Mouse (Mus musculus) G1E (cell line): ENCODE results near the gene H2al1b. TPM values are rescaled to one million over a fixed set of nuclear protein-coding genes. Genes with fewer than 3 reads are reported as not detected.
"Not testable (repeated sequence)": the region's sequence is repeated elsewhere in the genome, so short reads cannot be mapped to it uniquely, and the experiment has no call there.

ENCODE experiments used
- ATAC-seq: 2 replicates; pipeline ENCODE4 v1.8.0; 2016; ENCODE audit warnings: mild to moderate bottlenecking; ENCODE audit not compliant: insufficient number of reproducible peaks, poor library complexity, low FRiP score, severe bottlenecking; ENCODE audit errors: extremely low read depth
- DNase-seq: peaks from one replicate; pipeline ENCODE4 v3.0.0; 2012; ENCODE audit warnings: low spot score
- H3K27me3 ChIP-seq: 2 replicates; pipeline ENCODE4 v1.6.1; 2012; ENCODE audit warnings: mild to moderate bottlenecking, low read length, inconsistent platforms; ENCODE audit not compliant: insufficient read depth
- H3K36me3 ChIP-seq: replicated peaks from 2 replicates; pipeline ENCODE3; 2012; ENCODE audit warnings: mild to moderate bottlenecking, inconsistent platforms
- H3K4me1 ChIP-seq: 2 replicates; pipeline ENCODE4 v1.6.1; 2012; ENCODE audit warnings: low read depth, low read length, inconsistent platforms, mixed read lengths; ENCODE audit not compliant: insufficient read depth
- H3K4me3 ChIP-seq: 2 replicates; pipeline ENCODE4 v1.5.1; 2012; ENCODE audit warnings: low read depth, mild to moderate bottlenecking, inconsistent platforms, low read length, moderate library complexity, mixed read lengths
- H3K9me3 ChIP-seq: replicated peaks from 2 replicates; pipeline ENCODE4 v1.6.1; 2012; ENCODE audit warnings: inconsistent platforms
- CTCF ChIP-seq: IDR thresholded peaks from 2 replicates; pipeline ENCODE4 v1.5.1; 2012; ENCODE audit warnings: low read depth, low read length, inconsistent platforms, mixed read lengths
- GATA1 ChIP-seq: IDR thresholded peaks from 2 replicates; pipeline ENCODE4 v1.6.1; 2012; ENCODE audit warnings: borderline replicate concordance, low read length, inconsistent platforms, mixed read lengths
- GATA2 ChIP-seq: IDR thresholded peaks from 2 replicates; pipeline ENCODE4 v1.6.1; 2012; ENCODE audit warnings: low read depth, low read length, inconsistent platforms, borderline replicate concordance
- POLR2AphosphoS5 ChIP-seq: IDR thresholded peaks from 2 replicates; pipeline ENCODE4 v1.6.1; 2012; ENCODE audit warnings: low read depth, low read length, inconsistent platforms; ENCODE audit not compliant: insufficient replicate concordance
- TAL1 ChIP-seq: conservative IDR thresholded peaks from 2 replicates; pipeline ENCODE4 v1.6.1; 2012; ENCODE audit warnings: low read depth, low read length, inconsistent platforms, mixed read lengths
- polyA plus RNA-seq: library from polyadenylated mRNA; stranded (reverse); fragments of >175 nt; gene quantifications from 2 replicates; pipeline ENCODE4 v1.2.3, GENCODE M21; 2012
- total RNA-seq, 2 experiments: library from RNA; stranded (forward) in 1 of 2; stranded (reverse) in 1 of 2; fragments of 200-1000 nt in 1 of 2; fragments of >200 nt in 1 of 2; fragmentation: Nextera tagmentation in 1 of 2; gene quantifications; 2 replicates each; pipeline ENCODE4 v1.2.3; 2014 to 2017

The H2al1b gene
- total and polyA plus RNA-seq, 3 experiments = not detected

DNA sequence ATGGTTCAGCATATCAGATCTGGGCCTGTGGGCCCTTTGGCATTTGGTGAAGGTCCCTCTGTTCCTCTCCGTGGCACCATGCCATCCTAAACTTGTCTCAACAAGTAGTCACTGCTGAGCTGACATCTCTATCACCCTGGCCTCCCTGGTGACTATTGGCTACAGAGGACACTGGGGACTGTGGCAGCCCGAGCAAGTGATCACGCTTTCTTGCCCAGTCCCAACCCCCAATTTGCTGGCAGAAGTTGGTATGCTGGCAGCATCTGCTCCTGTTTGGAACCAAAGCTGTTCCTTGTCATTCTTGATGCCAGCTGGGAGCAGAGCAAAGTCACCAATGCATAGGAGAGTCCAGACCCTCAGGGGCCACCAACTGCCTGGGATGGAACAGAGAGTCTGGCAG lies 33.2 kb upstream of the H2al1b start:
- DNase-seq (no peak), ATAC-seq (no peak)
- no peaks in the 10 kb centered on the region for H3K4me1 ChIP-seq
- H3K36me3 ChIP-seq = no peaks in the 10 kb centered on the region
- H3K27me3 ChIP-seq = no peaks in the 10 kb centered on the region
- no peaks in the 10 kb centered on the region for H3K9me3 ChIP-seq
- no peak overlapping the region for H3K4me3 ChIP-seq
- TF ChIP-seq CTCF (no peak), GATA2 (no peak)

DNA sequence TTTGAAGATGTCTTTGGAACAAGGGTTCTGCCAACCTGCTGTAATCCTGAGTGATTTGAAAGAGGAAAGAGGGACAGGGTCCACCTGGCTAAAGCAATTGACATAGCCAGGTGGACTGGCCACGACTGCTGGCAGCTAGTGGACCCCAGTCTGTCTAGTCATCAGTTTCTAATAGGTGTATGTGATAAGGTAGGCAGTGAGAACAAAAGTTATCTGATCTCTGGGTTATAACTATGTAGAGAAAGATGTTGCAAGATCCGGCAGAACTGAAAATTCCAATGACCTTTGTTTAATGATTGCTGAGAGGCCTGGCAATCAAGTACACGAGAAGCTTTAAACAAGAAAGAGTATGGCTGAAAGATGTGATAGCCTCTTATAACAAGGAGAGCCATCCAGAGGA lies 29.0 kb upstream of the H2al1b start:
- no peak for DNase-seq
- Histone ChIP-seq H3K4me3 (no peak overlapping the region), H3K27me3 (no peaks in the 10 kb centered on the region), H3K9me3 (no peaks in the 10 kb centered on the region), H3K36me3 (no peaks in the 10 kb centered on the region), H3K4me1 (no peaks in the 10 kb centered on the region)
- TF ChIP-seq POLR2AphosphoS5 (no peak), TAL1 (no peak), GATA2 (no peak), GATA1 (no peak)
- ATAC-seq = no peak

DNA sequence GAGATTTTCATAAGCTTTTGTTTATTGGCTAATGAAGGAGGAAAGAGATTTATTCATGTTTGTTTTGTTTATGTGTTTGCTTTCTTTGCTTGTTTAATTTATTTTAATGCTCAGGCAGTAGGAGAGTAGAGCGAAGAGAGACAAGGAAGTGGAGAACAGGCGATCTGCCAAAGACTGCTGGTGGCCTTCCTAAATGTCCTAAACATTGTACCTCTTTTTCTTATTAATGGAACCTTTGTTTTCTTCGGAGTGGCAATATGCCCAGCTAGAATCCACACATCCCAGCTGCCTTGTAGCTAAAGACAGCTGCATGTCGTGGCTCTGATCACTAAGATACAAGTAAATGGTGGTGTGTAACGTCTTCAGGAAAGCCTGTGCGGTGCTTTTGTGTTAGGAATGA lies 25.1 kb upstream of the H2al1b start:
- H3K27me3 ChIP-seq = no peaks in the 10 kb centered on the region
- no peaks in the 10 kb centered on the region for H3K4me1 ChIP-seq
- no peaks in the 10 kb centered on the region for H3K9me3 ChIP-seq
- no peak overlapping the region for H3K4me3 ChIP-seq
- TF ChIP-seq CTCF (no peak), POLR2AphosphoS5 (no peak), GATA2 (no peak), TAL1 (no peak), GATA1 (no peak)
- H3K36me3 ChIP-seq = no peaks in the 10 kb centered on the region
- DNase-seq (no peak), ATAC-seq (no peak)

DNA sequence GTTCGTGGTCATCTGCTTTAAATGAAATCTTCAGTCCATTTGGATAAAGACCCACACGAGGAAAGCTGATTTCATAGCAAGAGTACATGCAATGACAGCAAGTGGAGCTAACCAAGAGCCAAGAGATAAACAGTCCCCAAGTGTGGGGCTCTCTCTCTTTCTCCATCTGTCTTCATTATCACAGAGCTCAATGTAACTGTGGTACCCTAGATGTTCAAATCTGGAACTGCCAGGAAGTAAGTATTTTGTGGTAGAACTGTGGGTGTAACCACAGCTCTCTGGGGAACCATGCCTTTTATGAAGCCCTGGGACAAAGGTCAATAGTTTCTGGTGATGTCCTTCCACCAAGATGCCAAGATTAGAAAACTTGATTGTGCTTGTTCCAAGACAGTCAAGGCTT lies 21.5 kb upstream of the H2al1b start:
- TF ChIP-seq POLR2AphosphoS5 = no peak
- no peak for TF ChIP-seq GATA1
- H3K4me3 ChIP-seq = no peak overlapping the region
- no peaks in the 10 kb centered on the region for H3K27me3 ChIP-seq
- H3K9me3 ChIP-seq = no peaks in the 10 kb centered on the region
- no peaks in the 10 kb centered on the region for H3K36me3 ChIP-seq
- DNase-seq = no peak
- no peaks in the 10 kb centered on the region for H3K4me1 ChIP-seq
- no peak for ATAC-seq

DNA sequence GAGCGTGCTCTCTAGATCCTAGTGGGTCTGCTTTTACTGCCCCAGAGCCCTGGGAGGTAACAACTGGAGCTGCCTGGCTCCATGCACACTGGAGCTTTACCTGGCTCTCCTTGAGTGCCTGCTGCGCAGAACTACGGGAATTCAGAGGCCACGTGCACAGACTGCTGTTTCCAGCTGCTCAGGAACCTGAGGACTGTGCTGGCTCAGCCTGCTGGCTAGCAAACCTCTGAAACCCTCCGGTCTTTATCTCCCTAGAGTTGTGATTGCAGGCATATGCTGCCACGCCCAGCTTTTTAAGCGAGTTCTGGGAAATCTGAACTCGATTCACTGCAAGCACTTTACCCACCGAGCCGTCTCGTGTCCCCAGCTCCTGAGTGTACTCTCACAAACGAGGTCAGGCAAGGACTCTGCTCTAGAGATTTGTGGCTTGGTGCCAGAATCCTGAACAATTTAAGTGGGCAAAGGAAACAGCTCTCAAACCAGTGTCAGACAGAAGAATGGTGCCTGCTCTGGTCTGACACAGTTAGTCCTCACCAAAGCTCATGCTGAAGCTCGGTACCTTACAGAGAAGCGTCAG lies 13.8 kb upstream of the H2al1b start:
- no peaks in the 10 kb centered on the region for H3K36me3 ChIP-seq
- H3K9me3 ChIP-seq = no peaks in the 10 kb centered on the region
- no peaks in the 10 kb centered on the region for H3K4me1 ChIP-seq
- DNase-seq = no peak
- ATAC-seq = no peak
- TF ChIP-seq GATA1 (no peak), GATA2 (no peak), POLR2AphosphoS5 (no peak), CTCF (no peak), TAL1 (no peak)
- H3K27me3 ChIP-seq = no peaks in the 10 kb centered on the region
- no peak overlapping the region for H3K4me3 ChIP-seq

DNA sequence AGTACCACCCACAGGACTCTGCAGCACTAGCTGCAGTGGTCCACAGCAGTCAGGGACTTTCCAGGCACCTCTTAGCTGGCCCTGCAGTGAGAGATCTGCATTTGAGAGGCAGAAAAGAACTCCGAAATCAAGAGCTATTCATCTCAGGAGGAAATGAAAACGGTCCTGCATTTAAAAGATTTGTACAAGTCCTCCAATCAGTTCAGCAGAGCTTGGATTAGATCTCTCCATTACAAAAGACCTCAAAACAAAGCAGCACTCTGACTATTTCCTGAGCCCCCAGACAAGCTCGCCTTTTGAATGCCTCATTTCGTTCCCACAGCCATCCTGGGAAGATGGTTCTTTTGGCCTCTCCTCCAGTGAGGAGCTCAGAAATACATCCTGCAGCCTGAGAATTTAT lies 13.0 kb upstream of the H2al1b start:
- no peaks in the 10 kb centered on the region for H3K27me3 ChIP-seq
- TF ChIP-seq GATA1 = no peak
- TF ChIP-seq GATA2 = no peak
- no peak for TF ChIP-seq POLR2AphosphoS5
- no peak for ATAC-seq
- no peaks in the 10 kb centered on the region for H3K36me3 ChIP-seq
- no peak for DNase-seq
- no peaks in the 10 kb centered on the region for H3K9me3 ChIP-seq
- H3K4me3 ChIP-seq = no peak overlapping the region
- H3K4me1 ChIP-seq = no peaks in the 10 kb centered on the region

DNA sequence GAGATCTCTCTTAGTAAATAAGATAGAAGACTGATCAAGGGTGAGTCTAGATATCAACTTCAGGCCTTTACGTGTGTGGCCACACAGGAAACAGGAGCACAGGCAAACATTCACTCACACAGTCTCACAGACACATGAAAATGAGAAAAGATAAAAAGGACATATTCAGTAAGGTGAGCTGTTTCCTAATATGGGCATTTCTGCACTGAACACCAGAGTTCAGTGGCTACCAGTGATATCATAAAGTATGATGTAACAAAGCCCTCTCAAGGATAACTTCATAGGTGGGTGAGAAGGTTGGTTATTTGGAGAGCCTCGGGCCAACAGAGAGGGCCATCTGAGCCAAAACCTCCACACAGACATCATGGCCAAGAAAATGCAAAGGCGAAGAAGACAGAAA lies 3.3 kb upstream of the H2al1b start, which contains the start of gene H2al1a:
TSS of gene H2al1a (plus strand) at position 301 of the 400 bp plus-strand sequence.
- not testable (repeated sequence) for H3K4me3 ChIP-seq, H3K36me3 ChIP-seq, H3K4me1 ChIP-seq, ATAC-seq, H3K27me3 ChIP-seq, DNase-seq, H3K9me3 ChIP-seq

DNA sequence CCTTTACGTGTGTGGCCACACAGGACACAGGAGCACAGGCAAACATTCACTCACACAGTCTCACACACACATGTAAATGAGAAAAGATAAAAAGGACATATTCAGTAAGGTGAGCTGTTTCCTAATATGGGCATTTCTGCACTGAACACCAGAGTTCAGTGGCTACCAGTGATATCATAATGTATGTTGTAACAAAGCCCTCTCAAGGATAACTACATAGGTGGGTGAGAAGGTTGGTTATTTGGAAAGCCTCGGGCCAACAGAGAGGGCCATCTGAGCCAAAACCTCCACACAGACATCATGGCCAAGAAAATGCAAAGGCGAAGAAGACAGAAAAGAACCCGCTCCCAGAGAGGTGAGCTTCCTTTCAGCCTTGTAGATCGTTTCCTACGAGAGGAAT lies 3.1 kb downstream of the H2al1b start, which contains the start of gene H2al1c:
TSS of gene H2al1c (plus strand) at position 301 of the 400 bp plus-strand sequence.
- H3K4me1 ChIP-seq, H3K9me3 ChIP-seq, DNase-seq, H3K36me3 ChIP-seq, ATAC-seq, H3K27me3 ChIP-seq, H3K4me3 ChIP-seq: not testable (repeated sequence)

DNA sequence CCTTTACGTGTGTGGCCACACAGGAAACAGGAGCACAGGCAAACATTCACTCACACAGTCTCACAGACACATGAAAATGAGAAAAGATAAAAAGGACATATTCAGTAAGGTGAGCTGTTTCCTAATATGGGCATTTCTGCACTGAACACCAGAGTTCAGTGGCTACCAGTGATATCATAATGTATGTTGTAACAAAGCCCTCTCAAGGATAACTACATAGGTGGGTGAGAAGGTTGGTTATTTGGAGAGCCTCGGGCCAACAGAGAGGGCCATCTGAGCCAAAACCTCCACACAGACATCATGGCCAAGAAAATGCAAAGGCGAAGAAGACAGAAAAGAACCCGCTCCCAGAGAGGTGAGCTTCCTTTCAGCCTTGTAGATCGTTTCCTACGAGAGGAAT lies 6.3 kb downstream of the H2al1b start, which contains the start of gene H2al1d:
TSS of gene H2al1d (plus strand) at position 301 of the 400 bp plus-strand sequence.
- H3K36me3 ChIP-seq, ATAC-seq, H3K4me3 ChIP-seq, H3K27me3 ChIP-seq, DNase-seq, H3K9me3 ChIP-seq, H3K4me1 ChIP-seq: not testable (repeated sequence)

DNA sequence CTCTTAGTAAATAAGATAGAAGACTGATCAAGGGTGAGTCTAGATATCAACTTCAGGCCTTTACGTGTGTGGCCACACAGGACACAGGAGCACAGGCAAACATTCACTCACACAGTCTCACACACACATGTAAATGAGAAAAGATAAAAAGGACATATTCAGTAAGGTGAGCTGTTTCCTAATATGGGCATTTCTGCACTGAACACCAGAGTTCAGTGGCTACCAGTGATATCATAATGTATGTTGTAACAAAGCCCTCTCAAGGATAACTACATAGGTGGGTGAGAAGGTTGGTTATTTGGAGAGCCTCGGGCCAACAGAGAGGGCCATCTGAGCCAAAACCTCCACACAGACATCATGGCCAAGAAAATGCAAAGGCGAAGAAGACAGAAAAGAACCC lies 9.4 kb downstream of the H2al1b start, which contains the start of gene H2al1e:
TSS of gene H2al1e (plus strand) at position 301 of the 400 bp plus-strand sequence.
- H3K4me3 ChIP-seq, H3K27me3 ChIP-seq, H3K9me3 ChIP-seq, H3K4me1 ChIP-seq, H3K36me3 ChIP-seq, DNase-seq, ATAC-seq: not testable (repeated sequence)

DNA sequence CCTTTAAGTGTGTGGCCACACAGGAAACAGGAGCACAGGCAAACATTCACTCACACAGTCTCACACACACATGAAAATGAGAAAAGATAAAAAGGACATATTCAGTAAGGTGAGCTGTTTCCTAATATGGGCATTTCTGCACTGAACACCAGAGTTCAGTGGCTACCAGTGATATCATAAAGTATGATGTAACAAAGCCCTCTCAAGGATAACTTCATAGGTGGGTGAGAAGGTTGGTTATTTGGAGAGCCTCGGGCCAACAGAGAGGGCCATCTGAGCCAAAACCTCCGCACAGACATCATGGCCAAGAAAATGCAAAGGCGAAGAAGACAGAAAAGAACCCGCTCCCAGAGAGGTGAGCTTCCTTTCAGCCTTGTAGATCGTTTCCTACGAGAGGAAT lies 12.6 kb downstream of the H2al1b start, which contains the start of gene H2al1f:
TSS of gene H2al1f (plus strand) at position 301 of the 400 bp plus-strand sequence.
- not testable (repeated sequence) for H3K4me3 ChIP-seq, H3K27me3 ChIP-seq, H3K4me1 ChIP-seq, DNase-seq, H3K9me3 ChIP-seq, ATAC-seq, H3K36me3 ChIP-seq
